Mouse (Mus musculus): Measurements from ENCODE around the gene Tec. TPM values are rescaled to one million over a fixed set of nuclear protein-coding genes. Genes with fewer than 3 reads are reported as not detected.

Tec gene
- total and polyA plus RNA-seq, 3 experiments, result 7.9 to 25.9 (median 20.1) TPM

DNA sequence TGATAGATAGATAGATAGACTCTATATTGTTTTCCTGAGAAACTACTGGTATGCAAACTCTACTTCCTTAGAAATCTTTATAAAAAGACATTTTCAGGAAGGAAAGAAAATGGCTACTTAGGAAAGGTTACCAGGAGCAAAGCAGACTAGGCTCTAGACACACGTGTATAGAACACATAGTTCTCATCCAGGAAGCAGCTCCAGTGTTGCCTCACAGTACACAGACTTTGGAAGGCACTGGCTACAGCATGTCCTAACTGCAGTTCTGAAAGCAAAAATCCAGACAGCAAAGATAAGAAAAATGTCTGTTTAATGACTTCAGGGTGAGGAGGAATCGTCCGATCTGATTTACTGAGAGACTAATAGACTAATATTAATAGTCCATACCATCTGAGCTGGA is 41.8 kb downstream of the Tec start:
- H3K4me1 ChIP-seq (ENCODE audit: control insufficient read depth in 1 of 2, insufficient read depth in 2 of 2), result peaks cover 2 to 47% of the 10 kb centered on the region in 2 experiments; a peak in 3 of 4 replicates
- in situ Hi-C loops (cut with MboI; ENCODE audit: low pct_ligation_motif_present, low pct_unique_long_range_greater_than_20kb, low sequenced_read_pairs), result no loop called here
- TF ChIP-seq UBTF (IDR thresholded peaks at IDR 0.05; ENCODE audit: low read depth, low read length) (no peak), EP300 (IDR thresholded peaks at IDR 0.05; ENCODE audit: low read length) (no peak), ZMIZ1 (IDR thresholded peaks at IDR 0.05; ENCODE audit: low read depth, low read length) (no peak), MXI1 (IDR thresholded peaks at IDR 0.05; ENCODE audit: low read depth, low read length) (no peak), ZNF384 (IDR thresholded peaks at IDR 0.05; ENCODE audit: low read depth, low read length) (no peak), NELFE (IDR thresholded peaks at IDR 0.05; ENCODE audit: low read depth, low read length) (no peak), BHLHE40 (IDR thresholded peaks at IDR 0.05; ENCODE audit: low read depth, low read length) (no peak), CTCF (conservative IDR thresholded peaks at IDR 0.05 in 1 of 2, IDR thresholded peaks at IDR 0.05 in 1 of 2; ENCODE audit: low read depth in 2 of 2, low read length in 2 of 2) (no peak), TCF12 (IDR thresholded peaks at IDR 0.05; ENCODE audit: low read depth, low read length) (no peak), NRF1 (IDR thresholded peaks at IDR 0.05; ENCODE audit: low read depth, low read length) (no peak), MAX (IDR thresholded peaks at IDR 0.05; ENCODE audit: low read length) (no peak), MAFK (IDR thresholded peaks at IDR 0.05; ENCODE audit: insufficient replicate concordance, low read length) (no peak), CHD2 (IDR thresholded peaks at IDR 0.05; ENCODE audit: low read length) (no peak), ZC3H11A (IDR thresholded peaks at IDR 0.05; ENCODE audit: low read depth, low read length) (no peak), HCFC1 (IDR thresholded peaks at IDR 0.05; ENCODE audit: low read depth, low read length) (no peak), USF2 (conservative IDR thresholded peaks at IDR 0.05; ENCODE audit: low read depth, low read length) (no peak), E2F4 (IDR thresholded peaks at IDR 0.05; ENCODE audit: insufficient replicate concordance, low read depth, low read length) (no peak)
- H3K4me2 ChIP-seq (ENCODE audit: insufficient read depth, low read depth, poor library complexity, severe bottlenecking), result no peak overlapping the region
- no peak overlapping the region for H3K27ac ChIP-seq (ENCODE audit: insufficient read depth, low read depth)
- dilution Hi-C loops (cut with MboI; ENCODE audit: extremely low pct_ligation_motif_present, extremely low pct_unique_long_range_greater_than_20kb, low sequenced_read_pairs), result no loop called here
- peaks cover 9 to 39% of the 10 kb centered on the region in 2 experiments for H3K36me3 ChIP-seq (replicated peaks in 1 of 2; ENCODE audit: control insufficient read depth in 1 of 2, insufficient read depth in 1 of 2, low read length in 1 of 2)
- no peak overlapping the region for H3K9ac ChIP-seq (ENCODE audit: insufficient read depth, low read depth)
- H3K79me2 ChIP-seq (replicated peaks; ENCODE audit: control insufficient read depth, extremely low read depth, insufficient read depth, poor library complexity, severe bottlenecking), result no peaks in the 10 kb centered on the region
- no peak for DNase-seq (ENCODE audit: extremely low read depth)
- H3K4me3 ChIP-seq (replicated peaks in 1 of 3; ENCODE audit: low read depth in 2 of 3, low read length in 2 of 3, poor library complexity in 1 of 3), result no peak overlapping the region
- no peaks in the 10 kb centered on the region for H3K9me3 ChIP-seq (replicated peaks; ENCODE audit: low read length)
- no peaks in the 10 kb centered on the region for H3K27me3 ChIP-seq (replicated peaks)

DNA sequence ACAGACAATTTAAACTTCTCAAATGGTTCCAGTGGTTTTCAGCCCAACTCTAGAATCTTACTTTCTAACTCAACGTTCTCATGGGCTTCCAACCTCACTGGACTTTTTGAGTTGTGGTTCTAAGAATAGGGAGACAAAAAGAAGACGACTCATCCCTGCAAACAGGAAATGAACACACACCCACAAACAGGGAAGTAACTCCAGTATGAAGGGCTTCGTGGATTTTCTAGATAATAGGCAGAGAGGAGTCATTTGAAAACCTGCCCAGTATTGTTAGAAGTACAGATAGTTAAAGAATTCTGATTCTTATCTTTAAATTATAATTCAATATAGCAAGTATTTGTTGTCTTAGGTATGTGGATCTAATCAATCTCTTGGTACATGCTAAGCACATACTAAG is 47.6 kb downstream of the Tec start:
- dilution Hi-C loops (cut with MboI; ENCODE audit: extremely low pct_ligation_motif_present, extremely low pct_unique_long_range_greater_than_20kb, low sequenced_read_pairs) (no loop called here), in situ Hi-C loops (cut with MboI; ENCODE audit: low pct_ligation_motif_present, low pct_unique_long_range_greater_than_20kb, low sequenced_read_pairs) (no loop called here)
- H3K4me2 ChIP-seq (ENCODE audit: insufficient read depth, low read depth, poor library complexity, severe bottlenecking), result no peak overlapping the region
- TF ChIP-seq MAZ (IDR thresholded peaks at IDR 0.05; ENCODE audit: low read depth, low read length) (no peak), USF2 (conservative IDR thresholded peaks at IDR 0.05; ENCODE audit: low read depth, low read length) (no peak), GABPA (IDR thresholded peaks at IDR 0.05; ENCODE audit: insufficient replicate concordance, low read depth, low read length) (no peak), ZC3H11A (IDR thresholded peaks at IDR 0.05; ENCODE audit: low read depth, low read length) (no peak), CHD2 (IDR thresholded peaks at IDR 0.05; ENCODE audit: low read length) (no peak), SIN3A (IDR thresholded peaks at IDR 0.05; ENCODE audit: low read length) (no peak), PAX5 (IDR thresholded peaks at IDR 0.05; ENCODE audit: low read length) (no peak), HCFC1 (IDR thresholded peaks at IDR 0.05; ENCODE audit: low read depth, low read length) (no peak), UBTF (IDR thresholded peaks at IDR 0.05; ENCODE audit: low read depth, low read length) (no peak), E2F4 (IDR thresholded peaks at IDR 0.05; ENCODE audit: insufficient replicate concordance, low read depth, low read length) (no peak), TCF12 (IDR thresholded peaks at IDR 0.05; ENCODE audit: low read depth, low read length) (no peak), TBP (conservative IDR thresholded peaks at IDR 0.05; ENCODE audit: low read depth, low read length) (no peak), ZKSCAN1 (IDR thresholded peaks at IDR 0.05; ENCODE audit: borderline replicate concordance, low read depth, low read length) (no peak), ZNF384 (IDR thresholded peaks at IDR 0.05; ENCODE audit: low read depth, low read length) (no peak), SMC3 (IDR thresholded peaks at IDR 0.05; ENCODE audit: low read depth, low read length) (no peak), NRF1 (IDR thresholded peaks at IDR 0.05; ENCODE audit: low read depth, low read length) (no peak), EP300 (IDR thresholded peaks at IDR 0.05; ENCODE audit: low read length) (no peak)
- 0 out of 2 replicates have a peak, but pooled peaks cover 2% of the 10 kb centered on the region for H3K79me2 ChIP-seq (replicated peaks; ENCODE audit: control insufficient read depth, extremely low read depth, insufficient read depth, poor library complexity, severe bottlenecking)
- H3K4me1 ChIP-seq (ENCODE audit: control insufficient read depth in 1 of 2, insufficient read depth in 2 of 2), result peaks cover 7 to 54% of the 10 kb centered on the region in 2 experiments; a peak in 3 of 4 replicates
- H3K9ac ChIP-seq (ENCODE audit: insufficient read depth, low read depth), result no peak overlapping the region
- peaks cover 9 to 46% of the 10 kb centered on the region in 2 experiments for H3K36me3 ChIP-seq (replicated peaks in 1 of 2; ENCODE audit: control insufficient read depth in 1 of 2, insufficient read depth in 1 of 2, low read length in 1 of 2)
- H3K9me3 ChIP-seq (replicated peaks; ENCODE audit: low read length), result no peaks in the 10 kb centered on the region
- no peaks in the 10 kb centered on the region for H3K27me3 ChIP-seq (replicated peaks)
- no peak overlapping the region for H3K27ac ChIP-seq (ENCODE audit: insufficient read depth, low read depth)
- no peak for DNase-seq (ENCODE audit: extremely low read depth)
- H3K4me3 ChIP-seq (replicated peaks in 1 of 3; ENCODE audit: low read depth in 2 of 3, low read length in 2 of 3, poor library complexity in 1 of 3), result no peak overlapping the region

Data from CH12.LX (cell line).